Mouse (Mus musculus) spleen, postnatal 0 days (tissue): Measurements from ENCODE around the gene Zbtb18. TPM values are rescaled to one million over a fixed set of nuclear protein-coding genes. Genes with fewer than 3 reads are reported as not detected.

Experiments
- polyA plus RNA-seq: library from polyadenylated mRNA; unstranded; fragments of >200 nt; fragmentation: Nextera tagmentation; extraction: Ambion mirVana; gene quantifications from 2 replicates; pipeline ENCODE4 v1.2.1, GENCODE M21; 2015

Gene Zbtb18
- 2.2 and 2.3 TPM in 2 replicates for polyA plus RNA-seq

DNA sequence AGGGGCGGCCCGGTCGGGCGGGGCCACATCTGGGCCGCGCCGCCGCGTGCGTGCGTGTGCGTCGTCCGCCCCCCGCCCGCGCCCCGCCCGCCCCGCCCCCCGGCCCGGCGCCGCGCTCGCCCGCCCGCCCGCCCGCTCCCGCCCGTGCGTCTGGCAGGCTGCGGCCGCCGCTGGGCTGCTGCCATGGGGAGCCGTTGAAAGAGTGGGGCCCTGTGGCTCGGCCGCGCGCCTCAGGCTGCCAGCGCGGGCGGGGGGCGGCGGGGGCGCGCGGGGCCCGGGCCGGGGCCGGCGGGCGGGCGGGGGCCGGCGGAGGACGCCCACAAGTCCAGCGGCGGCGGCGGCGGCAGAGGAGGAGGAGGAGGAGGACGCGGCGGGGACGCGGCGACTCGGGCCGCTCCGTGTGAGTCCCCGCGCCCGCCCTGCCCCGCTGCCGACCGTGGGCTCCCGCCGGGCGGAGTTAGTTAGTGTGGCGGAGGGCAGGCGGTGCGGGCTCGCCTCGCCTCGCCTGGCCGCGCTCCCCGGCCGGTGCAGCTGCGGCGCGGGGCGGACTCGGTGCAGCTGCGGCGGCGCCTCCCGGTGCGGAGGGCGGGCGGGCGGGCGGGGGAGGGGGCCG is at the start of gene Zbtb18:
Gene Zbtb18, plus strand, starts transcription at position 156 of the 613 bp plus-strand sequence.

Other genes with a start within 250 kb of the Zbtb18 start
- gene Akt3, start 184.1 kb upstream of the Zbtb18 start, polyA plus RNA-seq = 1.3 and 2.0 TPM in 2 replicates